Mouse (Mus musculus): Measurements from ENCODE around the gene Slc13a3.

DNA sequence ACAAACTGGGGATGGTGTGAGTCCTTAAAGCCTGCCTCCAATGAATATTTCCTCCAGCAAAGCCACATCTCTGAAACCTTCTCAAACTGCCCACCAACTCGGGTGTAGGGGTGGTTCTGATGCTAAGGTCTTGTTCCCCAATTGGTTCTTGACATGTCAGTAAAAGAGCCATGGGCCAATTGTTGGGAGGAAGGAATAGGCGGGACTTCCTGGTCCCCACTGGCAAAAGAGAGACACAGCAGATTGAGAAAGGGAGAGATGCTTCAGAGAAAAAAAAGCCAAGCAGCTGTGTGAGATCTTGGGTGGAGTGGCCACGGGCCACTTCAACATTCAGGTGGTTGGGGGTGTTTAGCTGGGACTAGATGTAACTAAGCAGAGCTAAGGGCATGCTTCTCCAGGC, 102.0 kb downstream of the Slc13a3 start:
- TF ChIP-seq CTCF (IDR thresholded peaks at IDR 0.05; ENCODE audit: low read depth, low read length) (no peak), TAL1 (conservative IDR thresholded peaks at IDR 0.05; ENCODE audit: low read depth, low read length) (no peak), GATA2 (IDR thresholded peaks at IDR 0.05; ENCODE audit: borderline replicate concordance, low read depth, low read length) (no peak)

Data from G1E (cell line).